ENCODE assay signal across 8 mouse cellular contexts in the genomic region with DNA sequence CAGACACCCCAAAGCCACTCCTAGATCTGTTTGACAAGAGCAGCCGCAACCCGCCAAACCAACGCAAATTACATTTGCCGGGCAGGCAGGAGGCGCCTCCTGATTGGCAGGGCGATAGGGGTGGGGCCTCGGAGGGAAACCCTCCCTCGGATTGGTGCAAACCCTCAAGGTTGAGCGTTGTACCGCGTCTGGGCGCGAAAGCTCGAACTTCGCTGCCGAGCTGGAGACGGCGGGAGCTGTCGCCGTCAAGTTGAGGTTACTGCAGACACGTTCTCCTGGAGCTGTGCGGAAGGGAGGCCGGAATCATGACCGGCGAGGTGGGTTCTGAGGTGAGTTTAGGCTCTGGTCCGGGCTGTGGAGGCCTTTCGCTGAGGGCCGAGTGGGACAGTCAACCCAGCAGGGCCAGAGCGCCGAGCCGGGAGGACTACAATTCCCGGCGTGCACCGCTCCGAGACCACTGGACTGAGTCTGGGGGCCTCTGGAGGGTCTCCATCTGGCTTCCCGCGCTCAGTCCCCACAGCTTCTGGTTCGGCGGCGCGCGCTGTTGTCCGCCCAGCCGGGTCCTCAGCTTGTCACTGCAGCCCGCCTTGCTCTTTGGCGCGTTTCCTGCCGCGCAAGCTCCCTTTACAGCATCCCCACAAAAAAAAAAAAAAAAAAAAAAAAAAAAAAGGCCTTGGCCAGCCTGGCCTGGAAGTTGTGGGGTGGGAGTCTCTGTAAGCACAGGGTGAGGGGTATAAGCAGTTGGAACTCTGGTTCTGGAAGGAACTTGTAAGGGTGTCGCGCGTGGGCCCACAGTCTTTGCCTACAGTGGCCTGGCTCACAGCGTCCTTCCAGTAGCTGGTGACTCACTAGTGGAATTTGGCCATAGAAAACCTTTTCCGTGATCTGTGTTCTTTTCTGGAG. TPM values are rescaled to one million over a fixed set of nuclear protein-coding genes. Genes with fewer than 3 reads are reported as not detected.
A peak's percentile ranks its signal among the peaks of the same experiment; 100 is the strongest.
DNase-seq lines count a peak whose midpoint lies in the region; ATAC-seq and TF ChIP-seq lines count a peak whose summit lies in the region.

A gene (plus strand): TSS at position 127 of the 903 bp plus-strand sequence.

- peak within 1 kb of the TSS; percentile 46 for H3K9ac ChIP-seq in embryonic facial prominence, embryonic 15.5 days
- H3K9ac ChIP-seq in liver, embryonic 11.5 days (ENCODE audit: low read depth, low read length), result peak within 1 kb of the TSS; percentile 91

- H3K27me3 ChIP-seq in embryonic facial prominence, embryonic 15.5 days, result no peaks in the 10 kb centered on the region
- 0 out of 2 replicates have a peak, but pooled peaks cover under 1% of the 10 kb centered on the region for H3K27me3 ChIP-seq in liver, embryonic 11.5 days (replicated peaks; ENCODE audit: control insufficient read depth, insufficient read depth, low read length)
- H3K27me3 ChIP-seq in myocyte (ENCODE audit: control insufficient read depth, insufficient read depth, insufficient read length), result no peaks in the 10 kb centered on the region
- no peaks in the 10 kb centered on the region for H3K27me3 ChIP-seq in splenic B cell, adult 2 months (ENCODE audit: control insufficient read depth, insufficient read depth, low read length, poor library complexity, severe bottlenecking)

- no peak for TF ChIP-seq POLR2A in bone marrow macrophage, adult 2 months (IDR thresholded peaks at IDR 0.05; ENCODE audit: borderline replicate concordance, low read depth, low read length)
- peak; percentile 76 for TF ChIP-seq POLR2A in myocyte (IDR thresholded peaks at IDR 0.05; ENCODE audit: insufficient read length, low read depth)

- under 1% methylated on average over 54 of the region's 54 CpGs for WGBS in embryonic facial prominence, embryonic 15.5 days
- under 1% methylated on average over 54 of the region's 54 CpGs for WGBS in liver, embryonic 11.5 days

- TF ChIP-seq CTCF in bone marrow macrophage, adult 2 months (IDR thresholded peaks at IDR 0.05; ENCODE audit: low read depth, low read length), result no peak

- ATAC-seq in embryonic facial prominence, embryonic 15.5 days (ENCODE audit: insufficient number of reproducible peaks, low FRiP score, low TSS enrichment, low read depth), result peak; percentile 94
- peak; percentile 96 for ATAC-seq in liver, embryonic 11.5 days (replicated peaks; ENCODE audit: low FRiP score)

- H3K36me3 ChIP-seq in embryonic facial prominence, embryonic 15.5 days, result peaks cover 12% of the 10 kb centered on the region
- peaks cover 11% of the 10 kb centered on the region; the same call in 1 of the 2 replicates for H3K36me3 ChIP-seq in liver, embryonic 11.5 days (ENCODE audit: control insufficient read depth, insufficient read depth, low read length)
- H3K36me3 ChIP-seq in myocyte (ENCODE audit: control insufficient read depth, insufficient read depth), result no peaks in the 10 kb centered on the region
- H3K36me3 ChIP-seq in splenic B cell, adult 2 months (ENCODE audit: control insufficient read depth, insufficient read depth, low read length, poor library complexity, severe bottlenecking), result no peaks in the 10 kb centered on the region

- peak within 1 kb of the TSS; percentile 3 for H3ac ChIP-seq in myocyte (ENCODE audit: control insufficient read depth, insufficient read length)

- no peak within 1 kb of the TSS for H3K27ac ChIP-seq in bone marrow macrophage, adult 2 months (ENCODE audit: insufficient read depth, low read depth, low read length)
- peak within 1 kb of the TSS; percentile 53 for H3K27ac ChIP-seq in embryonic facial prominence, embryonic 15.5 days (replicated peaks)
- H3K27ac ChIP-seq in liver, embryonic 11.5 days (ENCODE audit: low read depth, low read length), result peak within 1 kb of the TSS; percentile 79

- H3K4me2 ChIP-seq in embryonic facial prominence, embryonic 15.5 days (replicated peaks), result peak within 1 kb of the TSS; percentile 79
- H3K4me2 ChIP-seq in liver, embryonic 11.5 days, result peak within 1 kb of the TSS; percentile 86
- H3K4me2 ChIP-seq in myocyte (ENCODE audit: low read depth), result peak within 1 kb of the TSS; percentile 77

- peaks cover 7% of the 10 kb centered on the region for H3K79me2 ChIP-seq in myocyte (ENCODE audit: control insufficient read depth, insufficient read depth)

- peaks cover 14% of the 10 kb centered on the region for H3K4me1 ChIP-seq in bone marrow macrophage, adult 2 months (ENCODE audit: control insufficient read depth, insufficient read depth, low read length)
- H3K4me1 ChIP-seq in embryonic facial prominence, embryonic 15.5 days, result peaks cover 9% of the 10 kb centered on the region
- H3K4me1 ChIP-seq in liver, embryonic 11.5 days (replicated peaks; ENCODE audit: control insufficient read depth, insufficient read depth, low read length), result peaks cover 12% of the 10 kb centered on the region

- no peaks in the 10 kb centered on the region for H3K9me3 ChIP-seq in embryonic facial prominence, embryonic 15.5 days (replicated peaks)
- H3K9me3 ChIP-seq in liver, embryonic 11.5 days (ENCODE audit: control insufficient read depth, low read length), result no peaks in the 10 kb centered on the region

- H3K4me3 ChIP-seq in bone marrow macrophage, adult 2 months (ENCODE audit: insufficient read depth, low read length), result peak within 1 kb of the TSS; percentile 73
- H3K4me3 ChIP-seq in embryonic facial prominence, embryonic 15.5 days (replicated peaks), result peak within 1 kb of the TSS; percentile 86
- peak within 1 kb of the TSS; percentile 90 for H3K4me3 ChIP-seq in liver, embryonic 11.5 days (ENCODE audit: low read depth, low read length)
- H3K4me3 ChIP-seq in myocyte, result peak within 1 kb of the TSS; percentile 61

- DNase-seq in CD4-positive helper T cell, adult 2 months (ENCODE audit: low read depth, low spot score), result peak; percentile 92
- DNase-seq in heart, adult 9 months (ENCODE audit: low spot score in 2 of 2), result peak; percentile 79 to 80
- DNase-seq in kidney, adult 9 months, result peak; percentile 85
- DNase-seq in liver, embryonic 11.5 days (ENCODE audit: low spot score), result peak; percentile 92
- DNase-seq in splenic B cell, adult 2 months (ENCODE audit: low read depth, low spot score), result peak; percentile 90

TF ChIP-seq in myocyte, 11 proteins besides CTCF, POLR2A, EP300 and RAD21:
- peak; percentile 92 for TF ChIP-seq E2F4 (IDR thresholded peaks at IDR 0.05; ENCODE audit: insufficient read depth)
- no peak for TF ChIP-seq TCF3 (IDR thresholded peaks at IDR 0.05; ENCODE audit: insufficient read length, low read depth)
- peak; percentile 61 for TF ChIP-seq POLR2AphosphoS2 (IDR thresholded peaks at IDR 0.05; ENCODE audit: insufficient read length, low read depth)
TF ChIP-seq in myocyte: peak in this region for 2.

RNA-seq across cellular contexts. Expression of the gene that starts here (rescaled TPM):
- polyA plus RNA-seq in bone marrow macrophage, adult 2 months (2012; ENCODE audit: insufficient read depth, insufficient read length, missing spikeins), result 11.7 and 13.2 TPM in 2 replicates
- 30.2 and 32.6 TPM in 2 replicates for polyA plus RNA-seq in embryonic facial prominence, embryonic 15.5 days (2015; fragmentation: Nextera tagmentation; extraction: Ambion mirVana)
- polyA plus RNA-seq in liver, embryonic 11.5 days (2014; fragmentation: Nextera tagmentation; extraction: Ambion mirVana), result 43.5 and 51.6 TPM in 2 replicates
- polyA plus RNA-seq in myocyte (2012; fragmentation: generic; extraction: Trizol), result 1.7 TPM
